Mouse (Mus musculus) limb, embryonic 12.5 days (tissue): ENCODE measurements around the gene Tnfsf15. TPM values are rescaled to one million over a fixed set of nuclear protein-coding genes. Genes with fewer than 3 reads are reported as not detected.

Experiments
- ATAC-seq: fragments of 200-750 bp; cut with Nextera tagmentation; 2 replicates; pipeline ENCODE4 v1.8.0; 2017; ENCODE audit warnings: low read depth, moderate TSS enrichment; ENCODE audit not compliant: insufficient number of reproducible peaks, insufficient read depth, low FRiP score, low TSS enrichment
- H3K27ac ChIP-seq: fragments of 300-500 bp; sonication (generic); 2 replicates; pipeline ENCODE4 v1.5.1; 2016; ENCODE audit warnings: mild to moderate bottlenecking, moderate library complexity
- H3K27me3 ChIP-seq: fragments of 300-500 bp; sonication (generic); 2 replicates; pipeline ENCODE4 v1.6.1; 2016; ENCODE audit warnings: mild to moderate bottlenecking, moderate library complexity
- H3K36me3 ChIP-seq: fragments of 300-500 bp; sonication (generic); 2 replicates; pipeline ENCODE4 v1.6.1; 2016; ENCODE audit warnings: mild to moderate bottlenecking, moderate library complexity
- H3K4me1 ChIP-seq: fragments of 300-500 bp; sonication (generic); replicated peaks from 2 replicates; pipeline ENCODE4 v1.6.1; 2016
- H3K4me2 ChIP-seq: fragments of 300-500 bp; sonication (generic); 2 replicates; pipeline ENCODE4 v1.6.1; 2016; ENCODE audit warnings: mild to moderate bottlenecking, moderate library complexity
- H3K4me3 ChIP-seq: fragments of 300-500 bp; sonication (generic); replicated peaks from 2 replicates; pipeline ENCODE4 v1.5.1; 2016; ENCODE audit warnings: mild to moderate bottlenecking
- H3K9ac ChIP-seq: fragments of 300-500 bp; sonication (generic); replicated peaks from 2 replicates; pipeline ENCODE4 v1.6.1; 2016; ENCODE audit warnings: mild to moderate bottlenecking, moderate library complexity
- H3K9me3 ChIP-seq: fragments of 300-500 bp; sonication (generic); 2 replicates; pipeline ENCODE4 v1.6.1; 2016; ENCODE audit warnings: mild to moderate bottlenecking, moderate library complexity
- WGBS: fragments of 180-500 bp; shearing (Covaris S2); methylation state at CpG from one replicate; pipeline ENCODE4 v1.1.7; 2016; 5-methylcytosine and 5-hydroxymethylcytosine counted together
- polyA plus RNA-seq: library from polyadenylated mRNA; unstranded; fragments of >200 nt; fragmentation: Nextera tagmentation; extraction: Ambion mirVana; gene quantifications from 2 replicates; pipeline ENCODE4 v1.2.1, GENCODE M21; 2016

The Tnfsf15 gene
- polyA plus RNA-seq, result 0.06 TPM in 1 of 2 replicates, not detected in the other

- Histone ChIP-seq H3K36me3 (no peaks in the 10 kb centered on the region), H3K4me2 (no peak within 1 kb of the TSS), H3K27me3 (no peaks in the 10 kb centered on the region), H3K4me3 (no peak within 1 kb of the TSS), H3K9me3 (no peaks in the 10 kb centered on the region), H3K27ac (no peak within 1 kb of the TSS), H3K9ac (no peak within 1 kb of the TSS), H3K4me1 (peaks cover 28% of the 10 kb centered on the region)
- 34% methylated on average over 8 of the region's 8 CpGs for WGBS
- ATAC-seq, result no peak
These were observed at the start of gene Tnfsf15 for GRCm38 (mm10) chr4:63744693-63745171. Tnfsf15 (minus strand) TSS chr4:63745113.

- WGBS, result 87% methylated on average over 3 of the region's 3 CpGs
- Histone ChIP-seq H3K27ac (no peak overlapping the region), H3K4me3 (no peak overlapping the region), H3K4me1 (no peaks in the 10 kb centered on the region), H3K9ac (no peak overlapping the region), H3K36me3 (no peaks in the 10 kb centered on the region), H3K9me3 (no peaks in the 10 kb centered on the region), H3K4me2 (no peak overlapping the region), H3K27me3 (no peaks in the 10 kb centered on the region)
- no peak for ATAC-seq
These were observed 47.4 kb upstream of the Tnfsf15 start for GRCm38 (mm10) chr4:63792328-63792727.

GRCm38 (mm10) chr4:63785466-63785865 lies 40.6 kb upstream of the Tnfsf15 start:
- ATAC-seq, result no peak

GRCm38 (mm10) chr4:63783826-63784225 lies 38.9 kb upstream of the Tnfsf15 start:
- no peak overlapping the region for H3K4me3 ChIP-seq
- H3K36me3 ChIP-seq, result no peaks in the 10 kb centered on the region
- WGBS, result 69% methylated on average over 5 of the region's 5 CpGs
- no peak for ATAC-seq
- no peaks in the 10 kb centered on the region for H3K27me3 ChIP-seq
- H3K4me1 ChIP-seq, result no peaks in the 10 kb centered on the region
- no peak overlapping the region for H3K27ac ChIP-seq
- H3K4me2 ChIP-seq, result no peak overlapping the region
- no peak overlapping the region for H3K9ac ChIP-seq
- H3K9me3 ChIP-seq, result no peaks in the 10 kb centered on the region

More at GRCm38 (mm10) chr4:63785466-63785865, 40.6 kb upstream of the Tnfsf15 start:
- H3K4me2 ChIP-seq, result no peak overlapping the region
- 81% methylated on average over 2 of the region's 2 CpGs for WGBS
- no peaks in the 10 kb centered on the region for H3K4me1 ChIP-seq
- H3K9ac ChIP-seq, result no peak overlapping the region
- no peaks in the 10 kb centered on the region for H3K27me3 ChIP-seq
- H3K27ac ChIP-seq, result no peak overlapping the region
- H3K9me3 ChIP-seq, result no peaks in the 10 kb centered on the region
- no peaks in the 10 kb centered on the region for H3K36me3 ChIP-seq
- no peak overlapping the region for H3K4me3 ChIP-seq

GRCm38 (mm10) chr4:63782970-63783613 lies 38.2 kb upstream of the Tnfsf15 start:
- Histone ChIP-seq H3K4me1 (no peaks in the 10 kb centered on the region), H3K27ac (no peak overlapping the region), H3K4me3 (no peak overlapping the region), H3K9me3 (no peaks in the 10 kb centered on the region), H3K36me3 (no peaks in the 10 kb centered on the region), H3K27me3 (no peaks in the 10 kb centered on the region), H3K4me2 (no peak overlapping the region), H3K9ac (no peak overlapping the region)
- ATAC-seq, result no peak
- WGBS, result 75% methylated on average over 7 of the region's 7 CpGs

- Histone ChIP-seq H3K9me3 (no peaks in the 10 kb centered on the region), H3K4me1 (no peaks in the 10 kb centered on the region), H3K36me3 (no peaks in the 10 kb centered on the region), H3K4me2 (no peak overlapping the region), H3K4me3 (no peak overlapping the region), H3K27ac (no peak overlapping the region), H3K27me3 (no peaks in the 10 kb centered on the region), H3K9ac (no peak overlapping the region)
- no peak for ATAC-seq
- WGBS, result 77% methylated on average over 8 of the region's 8 CpGs
These were observed 32.3 kb upstream of the Tnfsf15 start for GRCm38 (mm10) chr4:63777223-63777622.

- Histone ChIP-seq H3K27me3 (no peaks in the 10 kb centered on the region), H3K9ac (no peak overlapping the region), H3K36me3 (no peaks in the 10 kb centered on the region), H3K27ac (no peak overlapping the region), H3K4me2 (no peak overlapping the region), H3K9me3 (no peaks in the 10 kb centered on the region), H3K4me3 (no peak overlapping the region), H3K4me1 (no peaks in the 10 kb centered on the region)
- no peak for ATAC-seq
- 78% methylated on average over 8 of the region's 8 CpGs for WGBS
These were observed 28.6 kb upstream of the Tnfsf15 start for GRCm38 (mm10) chr4:63773306-63774090.

GRCm38 (mm10) chr4:63772514-63772913 lies 27.6 kb upstream of the Tnfsf15 start:
- Histone ChIP-seq H3K4me3 (no peak overlapping the region), H3K9me3 (no peaks in the 10 kb centered on the region), H3K27me3 (no peaks in the 10 kb centered on the region), H3K27ac (no peak overlapping the region), H3K9ac (no peak overlapping the region), H3K36me3 (no peaks in the 10 kb centered on the region), H3K4me1 (no peaks in the 10 kb centered on the region), H3K4me2 (no peak overlapping the region)
- no peak for ATAC-seq
- WGBS, result 82% methylated on average over 2 of the region's 2 CpGs

- Histone ChIP-seq H3K9ac (no peak overlapping the region), H3K4me2 (no peak overlapping the region), H3K4me3 (no peak overlapping the region), H3K36me3 (no peaks in the 10 kb centered on the region), H3K9me3 (no peaks in the 10 kb centered on the region), H3K27me3 (no peaks in the 10 kb centered on the region), H3K4me1 (no peaks in the 10 kb centered on the region), H3K27ac (no peak overlapping the region)
- ATAC-seq, result no peak
- WGBS, result 81% methylated on average over 4 of the region's 4 CpGs
These were observed 26.4 kb upstream of the Tnfsf15 start for GRCm38 (mm10) chr4:63771291-63771690.

- Histone ChIP-seq H3K4me2 (no peak overlapping the region), H3K36me3 (no peaks in the 10 kb centered on the region), H3K27ac (no peak overlapping the region), H3K4me3 (no peak overlapping the region), H3K4me1 (no peaks in the 10 kb centered on the region), H3K9ac (no peak overlapping the region), H3K27me3 (no peaks in the 10 kb centered on the region), H3K9me3 (no peaks in the 10 kb centered on the region)
- no peak for ATAC-seq
- 88% methylated on average over 3 of the region's 3 CpGs for WGBS
These were observed 24.2 kb upstream of the Tnfsf15 start for GRCm38 (mm10) chr4:63769161-63769560.

- no peak overlapping the region for H3K9ac ChIP-seq
- no peak overlapping the region for H3K4me2 ChIP-seq
- no peaks in the 10 kb centered on the region for H3K9me3 ChIP-seq
- no peak overlapping the region for H3K4me3 ChIP-seq
- H3K4me1 ChIP-seq, result no peaks in the 10 kb centered on the region
- no peak for ATAC-seq
- H3K27ac ChIP-seq, result no peak overlapping the region
- H3K36me3 ChIP-seq, result no peaks in the 10 kb centered on the region
- 88% methylated on average over 2 of the region's 2 CpGs for WGBS
- no peaks in the 10 kb centered on the region for H3K27me3 ChIP-seq
These were observed 20.1 kb upstream of the Tnfsf15 start for GRCm38 (mm10) chr4:63765050-63765449.
